Mouse (Mus musculus) urinary bladder, adult 18-20 months (tissue): ENCODE data around the gene Hist1h2bm.
"Not testable (repeated sequence)": the region's sequence is repeated elsewhere in the genome, so short reads cannot be mapped to it uniquely, and the experiment has no call there.

Experiments used
- DNase-seq, 2 experiments: peaks; one replicate each; pipeline ENCODE4 v3.0.0; 2022; ENCODE audit warnings: low spot score in 2 of 2, mixed read lengths in 2 of 2

The Hist1h2bm gene

DNA sequence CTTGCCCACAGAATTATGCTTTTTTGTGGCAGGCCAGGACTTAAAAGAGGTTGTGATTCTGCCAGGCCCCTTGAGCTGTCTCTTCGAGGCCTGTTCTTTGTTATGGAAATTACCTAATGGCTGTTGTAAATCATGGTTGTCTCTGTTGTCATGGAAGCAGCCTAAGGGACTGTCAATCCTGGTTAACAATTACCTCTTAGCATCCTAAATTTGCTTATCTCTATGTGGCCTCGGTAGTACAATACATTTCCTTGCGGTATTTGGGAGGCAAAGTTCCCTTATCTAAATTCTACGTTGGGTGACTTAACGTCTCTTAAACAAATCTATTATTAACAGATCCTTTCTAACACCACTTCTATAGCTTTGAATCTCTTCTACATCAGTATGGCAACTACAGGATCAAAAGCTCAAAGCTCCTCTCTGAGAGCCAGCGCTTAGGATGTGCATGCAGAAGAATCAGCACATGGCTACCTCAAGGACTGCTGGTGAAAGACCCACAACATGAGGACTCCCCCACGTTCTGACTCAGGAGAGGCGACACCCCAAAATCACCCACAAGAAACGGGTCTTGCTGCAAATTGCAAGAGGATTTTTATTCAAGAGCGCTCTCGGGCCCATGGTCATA is 6.2 kb downstream of the Hist1h2bm start:
- no peak for DNase-seq

DNA sequence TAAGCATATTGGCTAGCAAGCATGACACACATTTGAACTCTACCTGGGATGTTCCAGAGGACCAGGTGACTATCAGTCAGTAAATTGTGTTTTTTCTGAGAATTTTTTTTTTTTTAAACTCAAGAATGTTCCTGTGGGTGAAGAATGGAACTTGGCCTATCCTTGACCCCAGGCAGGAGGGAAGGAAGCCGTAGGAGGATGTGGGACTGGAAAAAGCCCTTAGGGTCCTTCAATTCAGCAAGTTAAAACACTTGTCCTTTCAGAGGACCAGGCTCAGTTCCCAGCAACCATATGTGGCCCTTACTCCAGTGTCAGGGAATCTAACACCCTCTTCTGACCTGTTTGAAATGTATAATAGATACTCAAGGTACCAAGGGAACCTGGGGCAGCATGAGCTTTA is 7.7 kb downstream of the Hist1h2bm start:
- DNase-seq, result no peak

DNA sequence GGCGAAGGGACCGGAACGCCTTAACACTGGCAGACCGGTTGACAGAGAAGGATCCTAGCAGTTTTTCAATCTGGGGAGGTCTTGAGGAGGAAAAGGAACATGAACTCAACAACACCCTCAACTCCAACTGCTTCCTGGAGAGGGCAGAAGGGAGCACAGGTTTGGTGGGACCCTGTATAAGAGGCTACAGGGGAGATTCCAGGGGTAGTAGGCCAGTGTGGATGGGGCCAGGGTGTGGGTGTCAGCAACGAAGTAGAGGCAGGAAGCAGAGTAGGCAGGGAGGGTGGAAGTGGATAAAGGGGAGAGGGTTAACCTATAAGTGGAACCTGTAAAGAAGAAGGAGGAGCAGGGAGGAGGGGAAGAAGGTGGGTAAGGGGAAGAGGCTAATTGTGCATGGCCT is 11.6 kb downstream of the Hist1h2bm start:
- DNase-seq, result no peak

DNA sequence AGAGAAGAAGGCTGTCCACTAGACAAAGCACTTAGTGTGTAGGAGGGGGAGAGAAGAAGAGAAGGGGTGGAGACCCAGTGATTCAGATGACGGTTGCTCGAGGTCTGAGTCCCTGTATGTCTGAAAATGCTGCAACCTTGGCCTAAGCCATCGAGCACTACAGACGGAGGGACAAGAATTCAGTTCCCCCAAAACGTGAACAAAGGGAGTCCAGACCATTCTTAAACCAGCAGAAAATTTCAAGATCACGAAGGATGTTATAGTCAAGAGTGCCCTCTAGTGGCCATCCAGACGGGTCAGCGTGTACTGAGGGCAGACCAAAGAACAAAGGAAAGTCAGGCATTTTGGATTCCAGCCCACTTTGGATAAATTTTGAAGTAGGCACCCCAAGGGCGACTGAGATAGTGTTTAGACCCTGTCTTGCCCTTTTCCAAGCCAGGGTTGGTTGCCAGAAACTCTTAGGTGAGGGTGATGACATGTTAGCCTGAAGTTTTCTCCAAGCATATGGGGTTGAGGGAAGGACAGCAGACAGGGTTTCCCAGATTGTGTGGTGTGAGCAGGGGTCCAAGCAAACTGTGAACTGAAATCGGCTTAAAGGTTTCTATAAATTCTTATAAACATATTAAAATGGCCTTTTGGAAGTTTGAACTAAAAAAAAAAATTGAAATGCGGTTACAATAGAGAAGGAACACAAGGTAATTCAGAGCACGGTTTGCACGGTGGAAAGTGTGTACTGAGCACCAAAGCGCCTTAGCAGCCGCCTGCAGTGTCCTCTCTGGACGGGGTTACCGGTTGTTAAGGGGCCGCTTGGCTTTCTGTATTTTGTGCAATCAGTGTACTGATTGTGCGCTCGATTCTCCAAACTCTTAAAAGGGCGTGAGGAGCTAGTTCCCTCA is 12.4 kb downstream of the Hist1h2bm start:
- DNase-seq, result peak; percentile 35 to 74

DNA sequence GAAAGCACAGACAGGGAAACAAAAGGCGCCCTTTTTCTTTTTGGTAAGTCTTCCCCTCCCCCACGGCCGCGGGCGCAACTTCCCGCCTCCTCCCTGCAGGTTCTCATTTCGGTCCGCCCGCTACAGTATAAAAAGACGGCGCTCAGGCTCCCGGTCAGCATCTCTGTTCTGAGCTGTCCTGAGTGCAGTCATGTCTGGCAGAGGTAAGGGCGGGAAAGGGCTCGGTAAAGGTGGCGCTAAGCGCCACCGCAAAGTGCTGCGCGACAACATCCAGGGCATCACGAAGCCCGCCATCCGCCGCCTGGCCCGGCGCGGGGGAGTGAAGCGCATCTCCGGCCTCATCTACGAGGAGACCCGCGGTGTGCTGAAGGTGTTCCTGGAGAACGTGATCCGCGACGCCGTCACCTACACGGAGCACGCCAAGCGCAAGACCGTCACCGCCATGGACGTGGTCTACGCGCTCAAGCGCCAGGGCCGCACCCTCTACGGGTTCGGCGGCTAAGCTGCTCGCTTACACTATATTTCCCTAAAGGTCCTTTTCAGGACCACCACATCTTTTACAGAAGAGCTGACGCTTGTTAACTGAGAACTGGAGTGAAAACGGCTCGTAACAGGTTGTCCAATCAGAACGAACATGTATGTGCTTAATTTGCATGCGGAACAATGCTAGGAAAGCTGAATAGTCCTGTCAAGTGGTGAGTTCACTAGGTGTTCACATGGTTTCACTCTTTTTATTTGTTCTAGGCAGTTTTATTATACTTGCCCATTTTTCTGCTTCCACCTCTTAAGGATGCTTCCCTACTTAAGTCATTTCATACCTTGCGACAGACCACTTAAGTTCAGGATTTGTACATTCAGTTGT is 13.3 kb downstream of the Hist1h2bm start, which contains the start of gene Hist1h4j:
Gene Hist1h4j, plus strand, starts transcription at position 159 of the 862 bp plus-strand sequence.
- peak; percentile 26 to 56 for DNase-seq

DNA sequence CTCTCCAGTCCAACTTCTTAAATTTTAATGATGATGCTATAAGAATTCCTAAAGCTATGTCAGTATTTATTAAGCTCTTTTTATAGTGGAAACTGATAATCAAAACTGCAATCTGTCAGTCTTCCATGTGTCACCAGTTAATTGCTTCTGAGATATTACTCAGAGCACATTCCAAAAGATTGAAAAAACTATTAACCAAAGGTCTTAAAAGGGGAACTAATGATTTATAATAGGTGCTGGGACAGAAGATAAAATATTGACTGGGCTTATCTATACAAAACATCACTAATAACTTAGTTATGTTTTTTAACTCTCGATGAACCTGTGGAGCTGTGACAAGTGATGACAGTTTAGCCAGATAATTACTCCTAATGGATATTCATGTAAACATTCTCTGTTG is 23.2 kb downstream of the Hist1h2bm start:
- DNase-seq, result no peak

DNA sequence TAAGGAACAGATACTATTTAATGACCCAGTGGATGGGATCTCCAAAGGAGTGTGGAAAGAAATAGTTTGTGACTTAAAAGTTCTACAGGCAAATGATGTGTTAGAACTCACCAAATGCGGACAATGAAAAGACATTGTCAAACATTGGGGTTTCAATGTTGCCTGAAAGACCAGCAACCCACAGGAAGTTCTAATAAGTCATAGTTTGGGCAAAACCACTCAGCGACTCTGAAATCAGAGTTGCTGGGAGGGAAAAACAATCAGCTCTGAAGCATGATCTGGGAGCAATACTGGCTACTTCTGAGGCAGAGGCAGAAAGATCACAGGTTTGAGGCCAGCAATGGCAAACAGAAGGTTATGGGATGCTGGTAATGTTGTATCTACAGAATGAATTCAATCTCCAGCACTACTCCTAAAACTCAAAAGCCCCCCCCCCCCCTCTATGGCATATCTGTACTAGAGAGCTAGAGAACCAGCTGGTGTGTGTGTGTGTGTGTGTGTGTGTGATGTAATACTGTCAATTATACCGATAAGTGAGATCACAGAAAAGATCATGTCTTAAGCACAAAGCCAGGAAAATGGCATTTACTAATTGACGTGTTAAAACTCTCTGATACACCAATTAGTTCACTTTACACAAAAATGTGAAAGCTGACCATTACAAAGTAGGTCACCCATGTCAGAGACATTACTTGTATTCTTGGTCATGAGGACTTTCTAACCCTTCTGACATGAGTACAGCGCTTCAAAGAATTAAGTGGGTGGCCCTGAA is 27.7 kb downstream of the Hist1h2bm start:
- DNase-seq, result no peak

DNA sequence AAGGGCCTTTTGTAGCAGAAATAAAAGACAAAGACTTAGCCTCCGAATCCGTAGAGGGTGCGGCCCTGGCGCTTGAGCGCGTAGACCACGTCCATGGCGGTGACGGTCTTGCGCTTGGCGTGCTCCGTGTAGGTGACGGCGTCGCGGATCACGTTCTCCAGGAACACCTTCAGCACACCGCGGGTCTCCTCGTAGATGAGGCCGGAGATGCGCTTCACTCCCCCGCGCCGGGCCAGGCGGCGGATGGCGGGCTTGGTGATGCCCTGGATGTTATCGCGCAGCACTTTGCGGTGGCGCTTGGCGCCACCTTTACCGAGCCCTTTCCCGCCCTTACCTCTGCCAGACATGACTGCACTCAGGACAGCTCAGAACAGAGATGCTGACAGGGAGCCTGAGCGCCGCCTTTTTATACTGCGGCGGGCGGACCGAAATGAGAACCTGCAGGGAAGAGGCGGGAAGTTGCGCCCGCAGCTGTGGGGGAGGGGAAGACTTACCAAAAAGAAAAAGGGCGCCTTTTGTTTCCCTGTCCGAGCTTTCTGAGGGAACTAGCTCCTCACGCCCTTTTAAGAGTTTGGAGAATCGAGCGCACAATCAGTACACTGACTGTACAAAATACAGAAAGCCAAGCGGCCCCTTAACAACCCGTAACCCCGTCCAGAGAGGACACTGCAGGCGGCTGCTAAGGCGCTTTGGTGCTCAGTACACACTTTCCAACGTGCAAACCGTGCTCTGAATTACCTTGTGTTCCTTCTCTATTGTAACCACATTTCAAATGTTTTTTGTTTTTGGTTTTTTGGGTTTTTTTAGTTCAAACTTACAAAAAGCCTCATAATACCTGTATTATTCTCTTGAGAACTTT is 28.5 kb downstream of the Hist1h2bm start, which contains the start of gene Hist1h4k:
Gene Hist1h4k, minus strand, starts transcription at position 347 of the 859 bp plus-strand sequence.
- peak; percentile 62 to 77 for DNase-seq

DNA sequence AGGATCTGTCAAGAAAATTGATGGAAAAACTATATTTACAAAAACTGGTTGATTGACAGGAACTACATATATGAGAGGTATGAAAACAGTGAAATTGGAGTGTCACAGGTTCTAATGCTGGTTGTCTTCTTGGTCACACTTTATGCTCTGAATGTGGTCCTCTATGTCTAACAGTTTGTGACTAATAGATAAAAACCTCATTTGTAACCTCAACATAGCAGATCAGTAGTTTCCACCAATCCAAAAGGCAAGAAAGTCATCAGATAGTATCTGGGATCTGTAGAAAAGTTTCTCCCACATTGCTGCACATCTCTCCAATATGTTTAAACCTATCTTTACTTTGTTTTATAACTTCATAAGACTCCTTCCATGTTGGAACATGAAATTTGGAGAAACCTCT is 29.6 kb downstream of the Hist1h2bm start:
- DNase-seq, result no peak

DNA sequence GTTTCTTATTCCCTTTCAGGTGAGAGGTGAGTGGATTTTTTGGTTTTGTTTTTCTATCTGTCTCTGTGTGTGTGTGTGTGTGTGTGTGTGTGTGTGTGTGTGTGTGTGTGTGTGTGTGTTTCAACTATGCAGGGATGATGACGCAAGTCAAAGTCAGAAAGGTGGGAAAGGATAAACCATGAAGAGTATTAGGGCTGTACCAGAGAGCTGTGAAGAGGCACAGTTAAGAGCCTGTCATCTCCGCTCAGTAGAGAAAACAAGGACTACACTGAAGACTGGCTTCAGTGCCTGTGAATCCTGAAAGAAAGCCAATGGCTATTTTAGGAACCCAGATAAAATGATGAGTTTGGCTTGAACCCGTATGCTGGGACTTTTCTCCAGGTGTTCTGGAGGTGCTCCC is 30.0 kb downstream of the Hist1h2bm start:
- no peak for DNase-seq

DNA sequence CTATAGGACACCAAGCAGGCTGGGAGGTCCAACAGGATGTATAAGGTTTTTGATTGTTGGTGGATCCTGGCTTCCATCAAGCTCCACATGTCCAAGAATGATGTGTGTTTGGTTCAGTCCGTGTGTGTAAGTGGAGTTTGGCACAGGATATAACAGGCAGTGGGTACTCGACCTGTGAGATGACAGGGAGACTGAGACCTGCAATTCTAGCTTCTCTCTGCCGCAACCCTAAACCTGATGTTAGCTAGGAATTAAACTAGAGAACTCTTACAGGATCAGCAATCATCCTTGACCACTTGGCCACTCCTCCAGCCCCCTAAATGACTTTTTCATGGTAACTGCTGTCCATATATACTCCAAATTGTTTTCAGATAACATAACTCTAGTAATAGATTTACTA is 30.5 kb downstream of the Hist1h2bm start:
- DNase-seq, result no peak

DNA sequence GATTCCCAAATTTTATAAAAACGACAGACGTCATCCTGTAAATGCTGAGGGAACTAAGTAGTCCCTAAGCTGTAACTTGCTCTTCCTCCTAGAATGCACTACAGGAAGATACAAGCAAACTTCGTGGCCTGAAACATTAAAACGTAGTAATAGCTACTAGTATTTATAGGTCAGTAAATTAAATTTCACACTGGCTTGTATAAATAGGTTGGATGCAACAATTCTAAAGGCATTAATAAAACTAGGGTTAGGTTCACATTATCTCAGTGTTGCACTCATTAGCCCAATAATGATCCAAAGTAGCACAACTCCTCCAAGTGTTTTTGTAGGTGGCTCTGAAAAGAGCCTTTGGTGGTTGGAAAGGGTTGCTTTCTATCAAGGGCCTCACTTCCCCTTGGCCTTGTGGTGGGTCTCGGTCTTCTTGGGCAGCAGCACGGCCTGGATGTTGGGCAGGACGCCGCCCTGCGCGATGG is 31.2 kb downstream of the Hist1h2bm start:
- no peak for DNase-seq

DNA sequence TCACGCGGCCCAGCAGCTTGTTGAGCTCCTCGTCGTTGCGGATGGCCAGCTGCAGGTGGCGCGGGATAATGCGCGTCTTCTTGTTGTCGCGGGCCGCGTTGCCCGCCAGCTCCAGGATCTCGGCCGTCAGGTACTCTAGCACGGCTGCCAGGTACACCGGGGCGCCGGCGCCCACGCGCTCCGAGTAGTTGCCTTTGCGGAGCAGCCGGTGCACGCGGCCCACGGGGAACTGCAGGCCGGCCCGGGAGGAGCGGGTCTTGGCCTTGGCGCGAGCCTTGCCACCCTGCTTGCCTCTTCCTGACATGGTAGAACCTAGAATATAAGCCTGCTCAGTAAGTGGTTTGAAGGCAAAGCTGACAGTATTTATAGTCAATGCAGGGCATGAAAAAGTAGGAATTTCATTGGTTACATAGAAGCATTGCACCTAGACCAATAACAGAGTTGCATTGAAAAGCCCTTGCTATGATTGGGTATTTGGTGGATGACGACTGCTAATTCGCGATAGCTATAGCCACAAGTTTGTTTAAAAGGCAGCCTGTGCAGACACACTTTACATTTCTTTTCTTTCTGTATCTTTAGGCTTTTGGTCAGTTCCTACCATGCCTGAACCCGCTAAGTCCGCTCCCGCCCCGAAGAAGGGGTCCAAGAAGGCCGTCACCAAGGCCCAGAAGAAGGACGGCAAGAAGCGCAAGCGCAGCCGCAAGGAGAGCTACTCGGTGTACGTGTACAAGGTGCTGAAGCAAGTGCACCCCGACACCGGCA is 31.9 kb downstream of the Hist1h2bm start, which contains the start of the genes Hist1h2ak and Hist1h2bn:
Gene Hist1h2ak, minus strand, starts transcription at position 304 of the 762 bp plus-strand sequence.
Gene Hist1h2bn, plus strand, starts transcription at position 600 of the 762 bp plus-strand sequence.
- DNase-seq, result peak; percentile 9 to 23

DNA sequence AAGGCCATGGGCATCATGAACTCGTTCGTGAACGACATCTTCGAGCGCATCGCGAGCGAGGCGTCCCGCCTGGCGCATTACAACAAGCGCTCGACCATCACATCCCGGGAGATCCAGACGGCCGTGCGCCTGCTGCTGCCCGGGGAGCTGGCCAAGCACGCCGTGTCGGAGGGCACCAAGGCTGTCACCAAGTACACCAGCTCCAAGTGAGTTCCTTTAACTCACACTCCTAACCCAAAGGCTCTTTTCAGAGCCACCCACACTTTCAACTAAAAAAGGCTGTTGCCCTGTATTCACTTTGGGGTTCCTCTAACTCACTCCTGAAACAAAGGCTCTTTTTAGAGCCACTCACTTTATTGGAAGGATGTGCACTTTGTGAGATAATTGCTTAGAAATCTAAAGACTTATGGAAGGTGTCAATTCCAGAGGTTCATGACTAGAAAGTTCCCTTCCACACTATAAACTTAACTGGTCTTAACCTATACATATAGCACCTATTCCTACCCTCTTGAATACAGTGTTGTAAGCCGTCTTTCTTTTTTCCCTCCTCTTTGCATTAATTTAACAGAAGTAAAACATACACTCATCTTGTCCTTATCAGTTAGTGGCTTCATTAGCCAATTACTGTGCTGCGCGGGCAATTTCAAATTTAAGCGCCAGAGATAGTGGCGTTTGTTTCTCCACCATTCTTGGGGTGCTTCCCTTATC is 32.6 kb downstream of the Hist1h2bm start:
- DNase-seq, result not testable (repeated sequence)

DNA sequence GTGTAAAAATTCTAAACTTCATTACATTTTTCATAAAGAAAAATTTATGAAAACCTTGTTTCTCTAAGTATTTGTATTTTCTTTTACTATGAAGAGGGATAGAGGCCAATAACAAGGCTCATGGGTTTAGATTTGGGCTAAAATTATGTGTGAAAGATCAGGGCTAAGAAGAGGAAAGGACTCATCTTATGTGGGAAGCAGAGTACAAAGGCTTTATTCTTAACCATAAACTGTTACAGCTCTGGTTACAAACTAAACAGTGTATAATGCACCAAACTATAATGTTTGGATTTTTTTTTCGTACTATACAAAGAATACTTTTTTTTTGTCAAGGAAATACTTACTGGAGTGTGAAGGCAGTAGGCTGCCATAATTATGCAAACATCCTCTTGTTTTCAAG is 33.9 kb downstream of the Hist1h2bm start:
- no peak for DNase-seq
